Mouse (Mus musculus) gastrocnemius, adult 2 months (tissue): ENCODE measurements at regions not wholly inside any gene's neighbourhood (a gene's known extent, or its start where the extent isn't known, plus 50 kb on each side); places are given as distances from the start of the nearest gene placed in this dataset.

Experiments used
- DNase-seq: peaks from one replicate; pipeline ENCODE4 v3.0.0; 2022
- H3K27ac ChIP-seq: fragments of 200-600 bp; 2 replicates; pipeline ENCODE4 v1.8.1; 2022; ENCODE audit warnings: mild to moderate bottlenecking
- H3K4me3 ChIP-seq: fragments of 200-600 bp; 2 replicates; pipeline ENCODE4 v1.8.1; 2022; ENCODE audit warnings: mild to moderate bottlenecking, moderate library complexity
- CTCF ChIP-seq: fragments of 200-600 bp; IDR thresholded peaks from 2 replicates; pipeline ENCODE4 v1.8.1; 2022; ENCODE audit warnings: antibody characterized with exemption, mild to moderate bottlenecking, moderate library complexity
- intact Hi-C: fragments of 180-260 bp; cut with DNase I; formaldehyde crosslinking; loops from one replicate; pipeline ENCODE4 v1.15.1; 2025

DNA sequence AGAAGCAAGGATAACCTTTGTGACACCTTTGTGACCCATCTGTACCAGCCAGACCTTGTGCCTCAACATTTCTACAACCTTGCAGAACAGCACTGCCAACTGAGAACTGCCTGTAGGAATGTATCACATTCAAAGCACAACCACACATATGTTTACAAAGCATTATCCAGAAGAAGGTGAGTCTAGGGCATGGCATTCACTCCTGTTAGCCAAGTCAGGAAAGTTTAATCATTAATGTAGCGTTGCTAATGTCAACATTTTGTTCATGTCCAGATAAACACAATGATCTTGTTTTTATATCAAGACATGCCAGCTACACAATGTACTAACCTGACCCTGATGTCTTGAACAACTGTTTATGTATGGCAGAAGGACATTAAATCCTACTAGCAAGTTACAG is 91.5 kb upstream of the Nsun6 start:
- no peak overlapping the region for H3K4me3 ChIP-seq
- no peak for TF ChIP-seq CTCF
- intact Hi-C loops: no loop called here
- DNase-seq: no peak
- no peak overlapping the region for H3K27ac ChIP-seq

DNA sequence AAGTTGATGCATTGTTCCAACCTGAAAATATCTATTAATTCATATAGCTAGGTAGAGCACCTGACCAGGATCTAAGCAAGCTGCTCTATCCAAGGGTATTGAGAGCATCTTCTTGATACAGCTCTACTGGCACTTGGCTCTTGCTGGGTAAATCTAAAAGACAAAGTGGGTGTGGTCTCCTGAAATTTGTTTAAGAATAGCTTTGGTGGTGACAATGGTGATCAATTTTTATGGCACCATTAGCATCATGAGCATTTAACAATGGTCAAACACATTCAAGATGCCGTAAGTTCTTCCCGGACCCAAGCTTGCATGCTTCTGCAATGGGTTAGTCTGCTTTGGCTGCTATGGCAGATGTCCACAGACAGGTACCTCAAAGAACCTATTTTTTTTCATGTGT is 89.9 kb upstream of the Nsun6 start:
- no peak for DNase-seq
- no peak overlapping the region for H3K27ac ChIP-seq
- intact Hi-C loops: no loop called here
- no peak for TF ChIP-seq CTCF
- no peak overlapping the region for H3K4me3 ChIP-seq

DNA sequence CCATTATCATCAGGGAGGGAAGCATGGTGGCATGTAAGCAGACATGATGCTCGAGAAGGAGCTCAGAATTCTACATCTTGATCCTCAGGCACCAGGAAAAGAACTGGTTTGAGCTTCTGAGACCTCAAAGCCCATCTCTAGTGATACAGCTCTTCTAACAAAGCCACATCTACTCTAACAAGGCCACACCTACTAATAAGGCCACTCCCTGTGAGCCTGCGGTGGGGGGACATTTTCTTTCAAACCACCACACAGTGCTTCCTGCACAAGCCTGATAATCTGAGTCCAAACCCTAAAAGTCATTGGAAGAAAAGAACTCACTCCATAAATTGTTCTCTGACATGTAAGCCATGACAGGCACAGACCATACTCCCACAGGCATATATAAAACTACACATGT is 85.0 kb upstream of the Nsun6 start:
- no peak overlapping the region for H3K4me3 ChIP-seq
- no peak overlapping the region for H3K27ac ChIP-seq
- intact Hi-C loops: no loop called here
- no peak for DNase-seq
- no peak for TF ChIP-seq CTCF
